Mouse (Mus musculus): ENCODE results near the gene Ube2d1.

GRCm38 (mm10) chr10:71331908-71332307 lies 46.8 kb upstream of the Ube2d1 start:
- TF ChIP-seq CTCF (IDR thresholded peaks at IDR 0.05; ENCODE audit: low read depth, low read length), result no peak
- no peak for TF ChIP-seq GATA1 (IDR thresholded peaks at IDR 0.05; ENCODE audit: borderline replicate concordance, low read length)
